Mouse (Mus musculus) small intestine, adult 2 months (tissue): Measurements from ENCODE around the gene S100a7a. TPM values are rescaled to one million over a fixed set of nuclear protein-coding genes. Genes with fewer than 3 reads are reported as not detected.

Source experiments
- H3K27ac ChIP-seq: fragments of 200-500 bp; 2 replicates; pipeline ENCODE4 v1.5.1; 2012; ENCODE audit warnings: low read depth, low read length, control low read depth, inconsistent platforms; ENCODE audit not compliant: insufficient read depth
- H3K27me3 ChIP-seq: fragments of 200-500 bp; 2 replicates; pipeline ENCODE4 v1.6.1; 2012; ENCODE audit warnings: mild to moderate bottlenecking, moderate library complexity, low read length, inconsistent platforms; ENCODE audit not compliant: control insufficient read depth, insufficient read depth
- H3K36me3 ChIP-seq: fragments of 200-500 bp; 2 replicates; pipeline ENCODE4 v1.6.1; 2012; ENCODE audit warnings: mild to moderate bottlenecking, low read length, control low read depth, inconsistent platforms; ENCODE audit not compliant: control insufficient read depth, insufficient read depth
- H3K4me1 ChIP-seq: fragments of 200-500 bp; 2 replicates; pipeline ENCODE4 v1.6.1; 2012; ENCODE audit warnings: low read length, inconsistent platforms, mixed read lengths; ENCODE audit not compliant: control insufficient read depth, insufficient read depth, insufficient read length
- H3K4me3 ChIP-seq: fragments of 200-500 bp; 2 replicates; pipeline ENCODE4 v1.5.1; 2012; ENCODE audit warnings: low read depth, mild to moderate bottlenecking, control low read depth, inconsistent platforms, low read length, moderate library complexity
- CTCF ChIP-seq: fragments of 200-500 bp; IDR thresholded peaks from 2 replicates; pipeline ENCODE4 v1.5.1; 2012; ENCODE audit warnings: low read depth, mild to moderate bottlenecking, control low read depth, inconsistent platforms, low read length, moderate library complexity, mixed read lengths; ENCODE audit not compliant: insufficient replicate concordance, insufficient read length; ENCODE audit errors: extremely low read depth
- POLR2A ChIP-seq: fragments of 200-500 bp; IDR thresholded peaks from 2 replicates; pipeline ENCODE4 v1.6.1; 2012; ENCODE audit warnings: low read depth, mild to moderate bottlenecking, control low read depth, inconsistent platforms, low read length, moderate library complexity
- WGBS: fragments of 180-500 bp; shearing (Covaris S2); methylation state at CpG from one replicate; pipeline ENCODE4 v1.1.7; 2018; 5-methylcytosine and 5-hydroxymethylcytosine counted together
- polyA plus RNA-seq: library from polyadenylated mRNA; depleted of rRNA; stranded (reverse); fragments of >200 nt; gene quantifications from 2 replicates; pipeline ENCODE4 v1.2.3, GENCODE M21; 2012

Gene S100a7a
- polyA plus RNA-seq, 1 experiment, result 0.11 TPM

DNA sequence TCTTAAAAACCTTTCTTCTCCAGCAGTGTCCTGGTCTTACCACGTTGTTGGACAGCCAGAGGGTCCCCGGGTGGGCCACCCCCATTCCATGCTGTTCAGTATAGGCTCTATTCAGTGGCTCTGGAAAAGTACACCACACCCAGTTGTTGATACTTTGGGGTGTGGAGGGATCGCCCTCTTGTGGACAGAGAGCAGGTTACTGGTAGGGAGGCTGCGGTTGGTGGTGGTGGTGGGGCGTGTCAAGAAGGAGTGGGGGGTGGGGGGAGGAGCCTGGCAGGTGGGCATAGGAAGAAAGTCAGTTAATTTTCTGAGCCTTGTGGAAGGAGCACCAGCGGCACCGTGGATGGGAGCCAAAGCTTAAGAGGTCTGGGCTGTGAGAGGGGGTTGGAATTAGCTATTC lies 38.4 kb upstream of the S100a7a start:
- Histone ChIP-seq H3K4me1 (peaks cover 21% of the 10 kb centered on the region), H3K27me3 (no peaks in the 10 kb centered on the region), H3K4me3 (peak overlapping the region; percentile 18; the same call in 1 of the 2 replicates), H3K27ac (peak overlapping the region; percentile 20; the same call in 1 of the 2 replicates), H3K36me3 (no peaks in the 10 kb centered on the region)
- peak; percentile 82; the same call in 1 of the 2 replicates for TF ChIP-seq CTCF
- no peak for TF ChIP-seq POLR2A
- WGBS, result 4% methylated on average over 7 of the region's 7 CpGs

DNA sequence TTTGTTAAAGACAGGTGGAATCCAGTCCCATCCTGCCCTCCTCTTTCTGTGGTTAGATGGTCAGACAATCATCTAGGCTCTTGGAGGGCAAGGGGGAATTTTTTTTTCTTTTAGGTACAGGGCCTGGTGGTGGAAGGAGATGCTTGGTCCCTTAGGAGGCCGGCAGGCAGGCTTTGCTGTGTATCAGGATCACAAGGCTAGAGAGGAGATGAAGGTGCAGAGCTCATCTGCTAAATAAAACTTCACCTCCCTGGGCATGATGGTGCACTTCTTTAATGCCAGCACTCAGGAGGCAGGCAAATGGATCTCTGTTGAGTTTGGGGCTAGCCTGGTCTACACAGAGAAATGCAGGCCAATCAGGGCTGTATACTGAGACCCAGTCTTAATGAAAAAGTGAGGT lies 37.9 kb upstream of the S100a7a start:
- Histone ChIP-seq H3K27me3 (no peaks in the 10 kb centered on the region), H3K4me3 (no peak overlapping the region), H3K27ac (no peak overlapping the region), H3K36me3 (no peaks in the 10 kb centered on the region), H3K4me1 (peaks cover 21% of the 10 kb centered on the region)
- 50% methylated on average over 1 of the region's 1 CpGs for WGBS
- TF ChIP-seq CTCF (no peak), POLR2A (no peak)

DNA sequence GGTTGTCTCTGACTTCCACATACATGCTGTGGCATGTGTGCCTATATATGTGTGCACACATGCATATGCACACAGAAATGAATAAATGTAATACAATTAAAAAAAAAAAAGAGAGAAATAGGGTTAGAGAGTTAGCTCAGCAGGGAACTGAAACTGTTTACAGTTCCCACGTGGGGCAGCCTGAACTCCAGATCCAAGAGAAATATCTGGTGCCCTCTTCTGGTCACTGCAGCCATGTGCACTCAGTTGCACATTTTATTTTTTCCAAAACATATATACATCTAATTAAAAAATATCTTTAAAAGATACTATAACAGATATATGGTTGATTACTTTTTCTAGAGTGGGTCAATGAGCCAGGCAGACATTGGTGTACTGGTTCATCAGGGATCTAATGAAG lies 36.2 kb upstream of the S100a7a start:
- H3K4me3 ChIP-seq, result no peak overlapping the region

DNA sequence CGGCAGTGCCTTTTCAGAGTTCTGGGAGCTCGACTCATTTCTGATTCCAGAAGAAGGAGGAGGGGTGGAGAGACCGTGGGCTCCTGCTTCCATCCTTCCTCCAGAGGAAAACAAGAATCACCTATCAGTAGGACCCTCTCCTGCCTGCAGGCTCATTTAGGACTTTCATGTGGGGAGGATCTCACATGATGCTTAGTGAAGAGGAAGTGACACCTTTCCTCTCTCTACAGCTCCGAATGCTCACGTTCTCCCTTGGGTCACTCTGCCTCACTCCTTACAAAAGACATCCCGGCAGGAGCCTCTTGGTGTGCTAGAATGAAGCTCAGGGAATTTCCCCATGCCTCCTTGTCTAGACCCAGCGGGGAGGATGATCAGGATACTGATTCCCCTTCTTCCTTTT lies 32.3 kb upstream of the S100a7a start:
- 44% methylated on average over 7 of the region's 7 CpGs for WGBS
- Histone ChIP-seq H3K36me3 (no peaks in the 10 kb centered on the region), H3K27ac (no peak overlapping the region), H3K4me1 (peaks cover 15% of the 10 kb centered on the region), H3K4me3 (no peak overlapping the region), H3K27me3 (no peaks in the 10 kb centered on the region)
- TF ChIP-seq CTCF (no peak), POLR2A (no peak)

More for the DNA sequence above, 36.2 kb upstream of the S100a7a start:
- TF ChIP-seq POLR2A (no peak), CTCF (no peak)
- Histone ChIP-seq H3K27me3 (no peaks in the 10 kb centered on the region), H3K4me1 (peaks cover 21% of the 10 kb centered on the region), H3K27ac (no peak overlapping the region), H3K36me3 (no peaks in the 10 kb centered on the region)
- WGBS, result 31% methylated on average over 1 of the region's 1 CpGs

DNA sequence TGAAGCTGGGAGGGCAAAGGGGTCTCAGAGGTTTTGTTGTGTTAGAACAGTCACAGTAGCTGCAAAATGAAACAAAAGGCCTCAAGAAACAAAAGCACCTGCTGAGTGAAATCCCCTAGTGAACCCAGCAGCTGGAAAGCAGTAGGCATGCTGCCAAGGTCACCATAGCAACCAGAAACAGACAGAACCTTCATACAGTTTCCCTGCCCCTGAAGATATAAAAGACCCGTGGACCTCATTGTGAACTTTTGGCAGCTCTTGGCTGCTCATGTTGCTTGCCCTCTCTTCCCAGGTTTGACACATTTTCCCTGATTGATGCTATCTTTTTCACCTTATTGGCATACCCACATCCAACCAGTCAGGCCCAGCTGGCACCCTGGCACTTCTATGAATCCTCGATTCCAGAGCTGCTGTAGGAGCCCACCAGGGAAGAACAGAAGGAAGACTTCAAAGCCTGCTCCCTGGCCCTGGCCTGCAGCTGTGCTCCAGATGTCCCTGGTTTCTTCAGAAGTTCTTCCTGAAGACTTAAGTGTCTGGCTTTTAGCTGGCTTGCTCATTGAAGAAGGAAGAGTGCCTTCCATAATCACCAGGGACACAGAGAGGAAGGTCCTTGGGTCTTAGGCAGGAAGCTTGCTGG lies 30.3 kb upstream of the S100a7a start:
- no peak for TF ChIP-seq POLR2A
- TF ChIP-seq CTCF, result no peak
- peaks cover 18% of the 10 kb centered on the region for H3K4me1 ChIP-seq
- WGBS, result 2% methylated on average over 2 of the region's 2 CpGs
- no peak overlapping the region for H3K4me3 ChIP-seq
- no peaks in the 10 kb centered on the region for H3K36me3 ChIP-seq
- no peak overlapping the region; the same call in 1 of the 2 replicates for H3K27ac ChIP-seq
- H3K27me3 ChIP-seq, result no peaks in the 10 kb centered on the region

DNA sequence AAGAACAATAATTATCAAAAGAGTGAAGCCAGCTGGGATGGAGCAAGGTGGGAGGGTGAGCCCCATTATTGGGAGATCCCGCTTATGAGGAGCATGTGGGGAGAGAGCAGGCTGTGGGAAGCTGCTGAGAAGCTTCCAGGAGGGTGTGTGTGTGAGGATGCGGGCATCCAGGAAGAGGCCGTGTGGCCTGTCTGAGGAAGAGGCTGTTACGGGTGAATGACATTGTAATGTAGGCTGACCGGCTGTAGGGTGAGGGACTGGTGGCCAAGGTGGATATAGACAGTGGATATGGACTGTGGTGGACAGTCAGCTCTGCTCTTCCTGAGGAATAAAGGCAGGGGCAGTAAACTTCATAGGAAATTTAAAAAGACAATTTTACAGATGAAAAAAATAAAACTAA lies 28.3 kb upstream of the S100a7a start:
- no peak overlapping the region for H3K4me3 ChIP-seq
- no peak overlapping the region for H3K27ac ChIP-seq
- WGBS, result 66% methylated on average over 5 of the region's 5 CpGs
- peaks cover 18% of the 10 kb centered on the region for H3K4me1 ChIP-seq
- no peaks in the 10 kb centered on the region for H3K36me3 ChIP-seq
- no peak for TF ChIP-seq CTCF
- no peak for TF ChIP-seq POLR2A
- no peaks in the 10 kb centered on the region for H3K27me3 ChIP-seq

DNA sequence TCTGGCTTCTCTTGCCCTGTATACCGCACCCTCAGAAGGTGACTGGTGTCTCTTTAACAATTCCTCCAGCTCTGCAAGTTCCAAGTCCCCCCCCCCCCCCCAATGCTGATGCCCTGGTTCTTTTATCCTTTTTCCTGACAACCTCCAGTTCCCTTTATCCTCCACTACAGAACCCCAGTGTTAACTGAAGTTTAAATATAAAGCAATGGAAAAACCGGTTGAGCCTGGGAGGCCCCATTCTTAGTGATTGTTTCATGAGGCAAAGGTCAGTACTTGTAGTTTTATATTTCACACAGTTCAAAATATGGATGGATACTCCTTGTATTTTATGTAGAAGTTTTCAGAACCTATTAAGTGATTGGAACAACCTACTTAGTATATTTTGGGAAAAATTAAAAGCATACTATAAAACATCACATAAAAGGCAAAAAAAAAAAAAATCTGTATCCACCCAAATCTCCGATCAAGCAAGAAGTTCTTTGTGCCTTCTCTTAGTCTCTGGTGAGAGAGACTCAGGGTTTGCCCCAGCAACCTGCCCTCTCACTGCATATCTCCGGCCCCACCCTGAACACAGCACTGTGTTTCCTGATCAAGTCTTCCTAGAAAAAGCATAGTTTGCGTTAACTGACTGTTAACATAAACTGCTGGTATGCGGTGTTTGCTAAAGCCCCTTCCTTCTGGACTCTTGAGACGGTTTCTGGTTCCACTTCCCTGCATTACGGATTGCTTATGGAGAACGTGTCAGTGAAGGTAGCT lies 27.4 kb upstream of the S100a7a start:
- 26% methylated on average over 9 of the region's 9 CpGs for WGBS
- Histone ChIP-seq H3K4me1 (peaks cover 18% of the 10 kb centered on the region), H3K36me3 (no peaks in the 10 kb centered on the region), H3K27ac (peak overlapping the region; percentile 47), H3K27me3 (no peaks in the 10 kb centered on the region), H3K4me3 (no peak overlapping the region)
- TF ChIP-seq CTCF, result no peak
- no peak for TF ChIP-seq POLR2A
